Mouse (Mus musculus) stomach, postnatal 0 days (tissue): ENCODE measurements at regions not wholly inside any gene's neighbourhood (a gene's known extent, or its start where the extent isn't known, plus 50 kb on each side); places are given as distances from the start of the nearest gene placed in this dataset.

Experiments
- CTCF ChIP-seq: IDR thresholded peaks from 2 replicates; pipeline ENCODE4 v1.5.1; 2016; ENCODE audit warnings: antibody characterized with exemption, low read depth, mild to moderate bottlenecking, moderate library complexity
- EP300 ChIP-seq: optimal IDR thresholded peaks from 2 replicates; pipeline ENCODE3; 2016; ENCODE audit warnings: antibody characterized with exemption

DNA sequence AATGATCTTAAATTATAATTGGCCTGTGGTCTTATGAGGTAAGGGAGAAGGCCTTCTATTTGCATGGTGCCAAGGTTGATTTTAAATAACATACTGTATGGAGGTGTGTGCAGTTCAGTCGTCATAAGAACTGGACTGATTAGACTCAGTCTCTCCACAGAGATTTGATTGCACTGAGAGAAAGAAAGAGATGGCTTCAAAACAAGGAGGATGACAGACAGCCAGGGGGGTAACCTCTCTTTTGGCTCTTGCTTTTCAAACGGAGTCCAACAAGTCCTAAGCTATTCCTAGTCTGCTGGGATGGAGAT, 245.9 kb upstream of the 4930583I09Rik start:
- TF ChIP-seq CTCF (no peak), EP300 (no peak)
